Mouse (Mus musculus): ENCODE results near the gene Alpl.

Gene Alpl

GRCm38 (mm10) chr4:137772438-137773056 is 23.6 kb downstream of the Alpl start:
- DNase-seq (ENCODE audit: extremely low read depth, low read depth, low spot score): no peak

GRCm38 (mm10) chr4:137771749-137772148 is 24.4 kb downstream of the Alpl start:
- DNase-seq (ENCODE audit: extremely low read depth, low read depth, low spot score): no peak

GRCm38 (mm10) chr4:137770901-137771612 is 25.1 kb downstream of the Alpl start:
- DNase-seq (ENCODE audit: extremely low read depth, low read depth, low spot score): no peak

- no peak for DNase-seq (ENCODE audit: extremely low read depth, low read depth, low spot score)
These were observed 26.5 kb downstream of the Alpl start for GRCm38 (mm10) chr4:137769635-137770034.

- no peak for DNase-seq (ENCODE audit: extremely low read depth, low read depth, low spot score)
These were observed 27.4 kb downstream of the Alpl start for GRCm38 (mm10) chr4:137768831-137769230.

GRCm38 (mm10) chr4:137768381-137768780 is 27.8 kb downstream of the Alpl start:
- no peak for DNase-seq (ENCODE audit: extremely low read depth, low read depth, low spot score)

GRCm38 (mm10) chr4:137766365-137766764 is 29.8 kb downstream of the Alpl start:
- DNase-seq (ENCODE audit: extremely low read depth, low read depth, low spot score): no peak

- DNase-seq (ENCODE audit: extremely low read depth, low read depth, low spot score): no peak
These were observed 30.6 kb downstream of the Alpl start for GRCm38 (mm10) chr4:137765554-137765971.

GRCm38 (mm10) chr4:137764621-137765020 is 31.6 kb downstream of the Alpl start:
- no peak for DNase-seq (ENCODE audit: extremely low read depth, low read depth, low spot score)

- no peak for DNase-seq (ENCODE audit: extremely low read depth, low read depth, low spot score)
These were observed 32.2 kb downstream of the Alpl start for GRCm38 (mm10) chr4:137763920-137764495.

GRCm38 (mm10) chr4:137762886-137763285 is 33.3 kb downstream of the Alpl start:
- no peak for DNase-seq (ENCODE audit: extremely low read depth, low read depth, low spot score)

GRCm38 (mm10) chr4:137754446-137754845 is 41.7 kb downstream of the Alpl start:
- DNase-seq (ENCODE audit: extremely low read depth, low read depth, low spot score): no peak

- no peak for DNase-seq (ENCODE audit: extremely low read depth, low read depth, low spot score)
These were observed 43.0 kb downstream of the Alpl start for GRCm38 (mm10) chr4:137753199-137753598.

GRCm38 (mm10) chr4:137752471-137752870 is 43.7 kb downstream of the Alpl start:
- DNase-seq (ENCODE audit: extremely low read depth, low read depth, low spot score): no peak

- peak; percentile 43 for DNase-seq (ENCODE audit: extremely low read depth, low read depth, low spot score)
These were observed 44.5 kb downstream of the Alpl start for GRCm38 (mm10) chr4:137751717-137752116.

- no peak for DNase-seq (ENCODE audit: extremely low read depth, low read depth, low spot score)
These were observed 44.9 kb downstream of the Alpl start for GRCm38 (mm10) chr4:137751310-137751709.

- DNase-seq (ENCODE audit: extremely low read depth, low read depth, low spot score): no peak
These were observed 46.1 kb downstream of the Alpl start for GRCm38 (mm10) chr4:137750121-137750520.

GRCm38 (mm10) chr4:137749680-137750079 is 46.5 kb downstream of the Alpl start:
- DNase-seq (ENCODE audit: extremely low read depth, low read depth, low spot score): no peak

GRCm38 (mm10) chr4:137748726-137749125 is 47.5 kb downstream of the Alpl start:
- no peak for DNase-seq (ENCODE audit: extremely low read depth, low read depth, low spot score)

- no peak for DNase-seq (ENCODE audit: extremely low read depth, low read depth, low spot score)
These were observed 48.6 kb downstream of the Alpl start for GRCm38 (mm10) chr4:137747590-137747989.

- no peak for DNase-seq (ENCODE audit: extremely low read depth, low read depth, low spot score)
These were observed 49.1 kb downstream of the Alpl start for GRCm38 (mm10) chr4:137747091-137747490.

- no peak for DNase-seq (ENCODE audit: extremely low read depth, low read depth, low spot score)
These were observed 51.7 kb downstream of the Alpl start for GRCm38 (mm10) chr4:137744433-137744918.
